Comparison of ENCODE assay signal across 16 mouse cellular contexts in genomic region chr7:46251841-46252240, GRCm38 (mm10). TPM values are rescaled to one million over a fixed set of nuclear protein-coding genes. Genes with fewer than 3 reads are reported as not detected.
DNase-seq lines count a peak whose midpoint lies in the region; ATAC-seq and TF ChIP-seq lines count a peak whose summit lies in the region.
"Had no signal": no experiment of that assay in that cellular context is flagged by ENCODE, and none has a peak within 500 bp of the region (broad histone marks: within the 10 kb centered on the region; RNA-seq: fewer than 3 reads in every experiment).

No protein-coding gene starts in this region.

- no peak overlapping the region for H3K4me3 ChIP-seq in gastrocnemius, adult 2 months
- no peak overlapping the region for H3K4me3 ChIP-seq in lung, postnatal 0 days (ENCODE audit: low read depth, low read length)
- H3K4me3 ChIP-seq in ES-Bruce4 (ENCODE audit: low read depth, low read length), result no peak overlapping the region
- H3K4me3 ChIP-seq in small intestine, adult 2 months (ENCODE audit: low read depth, low read length), result no peak overlapping the region
- no peak overlapping the region for H3K4me3 ChIP-seq in hindbrain, embryonic 11.5 days (ENCODE audit: low read depth, low read length)
- H3K4me3 ChIP-seq: limb, embryonic 12.5 days had no signal

- H3K36me3 ChIP-seq in lung, postnatal 0 days (ENCODE audit: insufficient read depth, low read length), result no peaks in the 10 kb centered on the region
- H3K36me3 ChIP-seq in ES-Bruce4 (ENCODE audit: control insufficient read depth, insufficient read depth, low read length, poor library complexity, severe bottlenecking), result no peaks in the 10 kb centered on the region
- H3K36me3 ChIP-seq in small intestine, adult 2 months (ENCODE audit: control insufficient read depth, insufficient read depth, low read length), result no peaks in the 10 kb centered on the region
- H3K36me3 ChIP-seq in hindbrain, embryonic 11.5 days (ENCODE audit: control insufficient read depth, insufficient read depth, low read length), result no peaks in the 10 kb centered on the region
- H3K36me3 ChIP-seq: limb, embryonic 12.5 days had no signal

- WGBS in lung, postnatal 0 days, result 78% methylated on average over 4 of the region's 4 CpGs
- 66% methylated on average over 4 of the region's 4 CpGs for WGBS in small intestine, adult 2 months
- 82% methylated on average over 4 of the region's 4 CpGs for WGBS in hindbrain, embryonic 11.5 days

- no peak for DNase-seq in gastrocnemius, adult 2 months
- no peak for DNase-seq in gastrocnemius, adult 18-20 months (ENCODE audit: low spot score)
- no peak for DNase-seq in lung, postnatal 0 days (ENCODE audit: low spot score)
- DNase-seq in lung, postnatal 10 days, result no peak
- no peak for DNase-seq in hindbrain, embryonic 11.5 days (ENCODE audit: low spot score)
- DNase-seq: adrenal gland, adult 2 months; kidney, adult 18-20 months; thymus, adult 18-20 months had no signal

- H3K4me1 ChIP-seq in lung, postnatal 0 days (ENCODE audit: insufficient read depth, low read depth, low read length), result no peaks in the 10 kb centered on the region
- H3K4me1 ChIP-seq in ES-Bruce4 (ENCODE audit: control insufficient read depth, insufficient read depth, low read length), result peaks cover 2% of the 10 kb centered on the region
- H3K4me1 ChIP-seq in small intestine, adult 2 months (ENCODE audit: control insufficient read depth, insufficient read depth, insufficient read length, low read length), result no peaks in the 10 kb centered on the region
- no peaks in the 10 kb centered on the region for H3K4me1 ChIP-seq in hindbrain, embryonic 11.5 days (replicated peaks; ENCODE audit: control insufficient read depth, insufficient read depth, low read length)
- H3K4me1 ChIP-seq: limb, embryonic 12.5 days had no signal

- no peak for TF ChIP-seq POLR2A in ES-Bruce4 (IDR thresholded peaks at IDR 0.05; ENCODE audit: insufficient read depth, low read length)
- no peak for TF ChIP-seq POLR2A in small intestine, adult 2 months (IDR thresholded peaks at IDR 0.05; ENCODE audit: low read depth, low read length)

- H3K27me3 ChIP-seq in lung, postnatal 0 days (replicated peaks; ENCODE audit: insufficient read depth, low read length), result no peaks in the 10 kb centered on the region
- H3K27me3 ChIP-seq in ES-Bruce4 (ENCODE audit: control insufficient read depth, insufficient read depth, low read length, poor library complexity, severe bottlenecking), result no peaks in the 10 kb centered on the region
- no peaks in the 10 kb centered on the region for H3K27me3 ChIP-seq in small intestine, adult 2 months (ENCODE audit: control insufficient read depth, insufficient read depth, low read length)
- no peaks in the 10 kb centered on the region for H3K27me3 ChIP-seq in hindbrain, embryonic 11.5 days (ENCODE audit: control insufficient read depth, insufficient read depth, low read length)

- TF ChIP-seq CTCF in gastrocnemius, adult 2 months (IDR thresholded peaks at IDR 0.05), result peak; percentile 12; the same call in 1 of the 2 replicates
- peak; percentile 11; the same call in 1 of the 2 replicates for TF ChIP-seq CTCF in lung, postnatal 0 days (IDR thresholded peaks at IDR 0.05)
- TF ChIP-seq CTCF in ES-Bruce4 (IDR thresholded peaks at IDR 0.05; ENCODE audit: low read depth, low read length), result peak; percentile 68
- peak; percentile 54; the same call in 1 of the 2 replicates for TF ChIP-seq CTCF in small intestine, adult 2 months (IDR thresholded peaks at IDR 0.05; ENCODE audit: extremely low read depth, insufficient read length, insufficient replicate concordance, low read depth, low read length)

- intact Hi-C loops in gastrocnemius, adult 2 months (cut with DNase I), result no loop called here

- no peak for TF ChIP-seq EP300 in lung, postnatal 0 days (IDR thresholded peaks at IDR 0.05)
- peak; percentile 91 for TF ChIP-seq EP300 in ES-Bruce4 (IDR thresholded peaks at IDR 0.05; ENCODE audit: insufficient read depth, low read depth, low read length)

- no peaks in the 10 kb centered on the region for H3K9me3 ChIP-seq in lung, postnatal 0 days (ENCODE audit: low read length)
- no peaks in the 10 kb centered on the region for H3K9me3 ChIP-seq in ES-Bruce4 (replicated peaks; ENCODE audit: control insufficient read depth, insufficient read depth, low read length, poor library complexity, severe bottlenecking)
- H3K9me3 ChIP-seq in hindbrain, embryonic 11.5 days (ENCODE audit: control insufficient read depth, low read length), result no peaks in the 10 kb centered on the region
- H3K9me3 ChIP-seq: limb, embryonic 12.5 days had no signal

- no peak overlapping the region for H3K27ac ChIP-seq in gastrocnemius, adult 2 months
- no peak overlapping the region for H3K27ac ChIP-seq in lung, postnatal 0 days (ENCODE audit: low read length)
- H3K27ac ChIP-seq in ES-Bruce4 (ENCODE audit: insufficient read depth, low read length), result no peak overlapping the region
- no peak overlapping the region for H3K27ac ChIP-seq in small intestine, adult 2 months (ENCODE audit: insufficient read depth, low read depth, low read length)
- no peak overlapping the region for H3K27ac ChIP-seq in hindbrain, embryonic 11.5 days (ENCODE audit: low read depth, low read length)
- H3K27ac ChIP-seq: limb, embryonic 12.5 days; macrophage had no signal

- no peak overlapping the region for H3K4me2 ChIP-seq in lung, postnatal 0 days (replicated peaks; ENCODE audit: low read depth, low read length)
- no peak overlapping the region for H3K4me2 ChIP-seq in hindbrain, embryonic 11.5 days (replicated peaks; ENCODE audit: low read depth, low read length)
- H3K4me2 ChIP-seq: limb, embryonic 12.5 days had no signal

- H3K9ac ChIP-seq in lung, postnatal 0 days (replicated peaks; ENCODE audit: low read depth), result no peak overlapping the region
- H3K9ac ChIP-seq in ES-Bruce4 (ENCODE audit: low read depth, poor library complexity, severe bottlenecking), result no peak overlapping the region
- no peak overlapping the region for H3K9ac ChIP-seq in hindbrain, embryonic 11.5 days (ENCODE audit: low read depth, low read length)
- H3K9ac ChIP-seq: limb, embryonic 12.5 days had no signal

- ATAC-seq in lung, postnatal 0 days, result no peak
- ATAC-seq in megakaryocyte, adult 5-6 weeks (ENCODE audit: poor library complexity, severe bottlenecking), result no peak
- ATAC-seq in hindbrain, embryonic 11.5 days (ENCODE audit: low FRiP score), result no peak

RNA-seq across cellular contexts. Expression of gene Otog, which starts 11.1 kb away (rescaled TPM):
- total RNA-seq in gastrocnemius, adult 2 months (2021), result 1 to 10 TPM in 1 of 2 experiments, under 1 TPM in 1; 0.33 to 1.2 TPM
- under 1 TPM; 0.32 to 0.43 TPM for total RNA-seq in gastrocnemius, adult 18-20 months (2021)
- polyA plus RNA-seq in lung, postnatal 0 days (2015; fragmentation: Nextera tagmentation; extraction: Ambion mirVana), result not detected in 2 replicates
- 0.30 and 0.38 TPM in 2 replicates for polyA plus RNA-seq in ES-Bruce4 (2011; ENCODE audit: insufficient read depth, insufficient read length, low read depth, missing spikeins)
- polyA plus RNA-seq in small intestine, adult 2 months (2012; rRNA removed), result 0.04 TPM in 1 of 2 replicates, not detected in the other
- total RNA-seq in megakaryocyte, adult 5-6 weeks (2015), result not detected in 2 replicates
- total RNA-seq in megakaryocyte, adult 5-6 weeks (2017), result not detected in 2 replicates
- 0.45 and 0.71 TPM in 2 replicates for polyA plus RNA-seq in hindbrain, embryonic 11.5 days (2014; fragmentation: Nextera tagmentation; extraction: Ambion mirVana)
- total RNA-seq: granulocyte monocyte progenitor cell, adult 5-6 weeks; monocyte, adult 5-6 weeks had no signal
- polyA plus RNA-seq: heart, postnatal 0 days; macrophage had no signal

RNA-seq across cellular contexts. Expression of gene Ush1c, which starts 13.5 kb away (rescaled TPM):
- total RNA-seq in gastrocnemius, adult 2 months (2021), result 1 to 10 TPM; 6.2 to 9.7 TPM
- 10 to 100 TPM in 1 of 2 experiments, 1 to 10 TPM in 1; 9.5 to 11.0 TPM for total RNA-seq in gastrocnemius, adult 18-20 months (2021)
- 0.13 TPM in 1 of 2 replicates, not detected in the other for polyA plus RNA-seq in lung, postnatal 0 days (2015; fragmentation: Nextera tagmentation; extraction: Ambion mirVana)
- 3.1 and 6.3 TPM in 2 replicates for polyA plus RNA-seq in ES-Bruce4 (2011; ENCODE audit: insufficient read depth, insufficient read length, low read depth, missing spikeins)
- polyA plus RNA-seq in small intestine, adult 2 months (2012; rRNA removed), result 34.5 and 105 TPM in 2 replicates
- total RNA-seq in megakaryocyte, adult 5-6 weeks (2015), result 0.13 TPM in 1 of 2 replicates, not detected in the other
- not detected in 2 replicates for total RNA-seq in megakaryocyte, adult 5-6 weeks (2017)
- 3.0 and 3.4 TPM in 2 replicates for polyA plus RNA-seq in hindbrain, embryonic 11.5 days (2014; fragmentation: Nextera tagmentation; extraction: Ambion mirVana)
- total RNA-seq: granulocyte monocyte progenitor cell, adult 5-6 weeks; monocyte, adult 5-6 weeks had no signal
- polyA plus RNA-seq: macrophage had no signal

Comparison
In these comparisons a context has a peak if more than half of its experiments do, and no peak if none do; other contexts are left out.
1. CTCF ChIP-seq: peak in every context shown above with its lines; median percentile 68 in ES-Bruce4; 54 in small intestine, adult 2 months; 12 in gastrocnemius, adult 2 months; 11 in lung, postnatal 0 days.